Comparison of ENCODE assay signal across 27 mouse cellular contexts in the genomic region with DNA sequence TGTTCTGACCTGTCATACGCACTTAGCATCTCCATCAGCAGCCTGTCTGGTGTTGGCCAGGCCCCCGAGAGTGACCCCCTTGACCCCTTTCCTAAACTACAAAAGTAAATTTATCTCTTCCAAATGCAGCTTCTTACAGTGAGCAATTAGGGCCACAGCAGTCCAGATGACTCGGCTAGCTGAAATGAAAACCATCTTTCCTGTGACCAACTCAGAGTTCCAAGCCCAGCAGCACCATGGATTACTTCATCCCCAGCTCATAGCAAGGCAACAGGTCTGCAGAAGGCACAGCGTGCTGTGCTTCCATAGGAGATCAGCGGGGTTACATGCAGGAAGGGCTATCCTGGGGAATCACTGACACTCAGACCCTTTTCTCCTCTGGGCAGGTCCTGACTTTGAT. TPM values are rescaled to one million over a fixed set of nuclear protein-coding genes. Genes with fewer than 3 reads are reported as not detected.
A peak's percentile ranks its signal among the peaks of the same experiment; 100 is the strongest.
DNase-seq lines count a peak whose midpoint lies in the region; ATAC-seq and TF ChIP-seq lines count a peak whose summit lies in the region.
"Had no signal": no experiment of that assay in that cellular context is flagged by ENCODE, and none has a peak within 500 bp of the region (broad histone marks: within the 10 kb centered on the region; RNA-seq: fewer than 3 reads in every experiment).

No protein-coding gene starts in this region.

- DNase-seq in heart, adult 11 months: peak; percentile 22
- no peak for DNase-seq in heart, postnatal 36 days
- peak; percentile 39 for DNase-seq in embryo, embryonic 10.5 days (ENCODE audit: low spot score)
- peak; percentile 29 for DNase-seq in embryonic facial prominence, embryonic 11.5 days (ENCODE audit: low spot score)
- no peak for DNase-seq in stomach, postnatal 0 days (ENCODE audit: low spot score)
- DNase-seq in cerebellum, postnatal 10 days: no peak
- DNase-seq in right cerebral cortex, postnatal 14 days: no peak
- DNase-seq: adrenal gland, adult 8-10 months; adrenal gland, postnatal 25 days; cerebellum, adult 11-12 months; cerebellum, adult 8-10 months; cerebellum, postnatal 14 days; forebrain, postnatal 0 days; gastrocnemius, adult 2 months; gastrocnemius, postnatal 25 days; kidney, adult 11 months; kidney, adult 8-10 months had no signal

- H3K9me3 ChIP-seq in embryonic facial prominence, embryonic 11.5 days (replicated peaks; ENCODE audit: control insufficient read depth, low read length): no peaks in the 10 kb centered on the region
- H3K9me3 ChIP-seq in stomach, postnatal 0 days (ENCODE audit: control insufficient read depth, low read length): no peaks in the 10 kb centered on the region
- H3K9me3 ChIP-seq: embryonic facial prominence, embryonic 12.5 days; embryonic facial prominence, embryonic 15.5 days; hindbrain, embryonic 10.5 days; hindbrain, embryonic 13.5 days; intestine, embryonic 15.5 days had no signal

- H3K4me3 ChIP-seq in embryonic facial prominence, embryonic 11.5 days (ENCODE audit: low read depth, low read length): no peak overlapping the region
- H3K4me3 ChIP-seq in stomach, postnatal 0 days (ENCODE audit: low read depth, low read length): no peak overlapping the region
- H3K4me3 ChIP-seq: embryonic facial prominence, embryonic 12.5 days; embryonic facial prominence, embryonic 15.5 days; gastrocnemius, adult 2 months; hindbrain, embryonic 10.5 days; hindbrain, embryonic 13.5 days; intestine, embryonic 15.5 days had no signal

- H3K27ac ChIP-seq in embryonic facial prominence, embryonic 11.5 days (replicated peaks; ENCODE audit: low read depth, low read length): no peak overlapping the region
- no peak overlapping the region for H3K27ac ChIP-seq in stomach, postnatal 0 days (replicated peaks)
- H3K27ac ChIP-seq: embryonic facial prominence, embryonic 12.5 days; embryonic facial prominence, embryonic 15.5 days; gastrocnemius, adult 2 months; hindbrain, embryonic 10.5 days; hindbrain, embryonic 13.5 days; intestine, embryonic 15.5 days had no signal

- no peak for TF ChIP-seq EP300 in stomach, postnatal 0 days (optimal IDR thresholded peaks at IDR 0.05)

- TF ChIP-seq CTCF in stomach, postnatal 0 days (IDR thresholded peaks at IDR 0.05; ENCODE audit: low read depth): no peak

- intact Hi-C loops in heart, postnatal 36 days (cut with DNase I): no loop called here

- H3K4me1 ChIP-seq in embryonic facial prominence, embryonic 11.5 days (ENCODE audit: control insufficient read depth, insufficient read depth, low read length): no peaks in the 10 kb centered on the region
- H3K4me1 ChIP-seq in stomach, postnatal 0 days (replicated peaks; ENCODE audit: control insufficient read depth, insufficient read depth): no peaks in the 10 kb centered on the region
- H3K4me1 ChIP-seq: embryonic facial prominence, embryonic 12.5 days; hindbrain, embryonic 13.5 days; intestine, embryonic 15.5 days had no signal

- 43% methylated on average over 5 of the region's 5 CpGs for WGBS in embryonic facial prominence, embryonic 11.5 days
- WGBS in stomach, postnatal 0 days: 65% methylated on average over 5 of the region's 5 CpGs

- H3K4me2 ChIP-seq in embryonic facial prominence, embryonic 11.5 days (ENCODE audit: low read depth, low read length): no peak overlapping the region
- no peak overlapping the region for H3K4me2 ChIP-seq in stomach, postnatal 0 days (replicated peaks; ENCODE audit: low read depth)
- H3K4me2 ChIP-seq: embryonic facial prominence, embryonic 12.5 days; embryonic facial prominence, embryonic 15.5 days; heart, embryonic 11.5 days; hindbrain, embryonic 13.5 days; intestine, embryonic 15.5 days had no signal

- H3K36me3 ChIP-seq in embryonic facial prominence, embryonic 11.5 days (replicated peaks; ENCODE audit: control insufficient read depth, insufficient read depth, low read depth, low read length): no peaks in the 10 kb centered on the region
- no peaks in the 10 kb centered on the region for H3K36me3 ChIP-seq in stomach, postnatal 0 days (ENCODE audit: control insufficient read depth, insufficient read depth, low read length)
- H3K36me3 ChIP-seq: embryonic facial prominence, embryonic 12.5 days; embryonic facial prominence, embryonic 15.5 days; hindbrain, embryonic 10.5 days; hindbrain, embryonic 13.5 days; intestine, embryonic 15.5 days had no signal

- ATAC-seq in embryonic facial prominence, embryonic 11.5 days (replicated peaks; ENCODE audit: insufficient number of reproducible peaks, low FRiP score, low TSS enrichment, low read depth): no peak
- no peak for ATAC-seq in stomach, postnatal 0 days (ENCODE audit: low FRiP score, low TSS enrichment)
- ATAC-seq: forebrain, embryonic 14.5 days; forebrain, postnatal 0 days; hindbrain, embryonic 16.5 days; intestine, embryonic 15.5 days had no signal

- H3K9ac ChIP-seq in embryonic facial prominence, embryonic 11.5 days (replicated peaks; ENCODE audit: low read length): no peak overlapping the region
- no peak overlapping the region for H3K9ac ChIP-seq in stomach, postnatal 0 days (ENCODE audit: low read length)
- H3K9ac ChIP-seq: embryonic facial prominence, embryonic 12.5 days; embryonic facial prominence, embryonic 15.5 days; forebrain, postnatal 0 days; hindbrain, embryonic 13.5 days; intestine, embryonic 15.5 days had no signal

- no peaks in the 10 kb centered on the region for H3K27me3 ChIP-seq in embryonic facial prominence, embryonic 11.5 days (ENCODE audit: control insufficient read depth, insufficient read depth, low read length)
- no peaks in the 10 kb centered on the region for H3K27me3 ChIP-seq in stomach, postnatal 0 days (ENCODE audit: control insufficient read depth, insufficient read depth, low read length)
- H3K27me3 ChIP-seq: embryonic facial prominence, embryonic 12.5 days; embryonic facial prominence, embryonic 15.5 days; hindbrain, embryonic 13.5 days; intestine, embryonic 15.5 days had no signal

RNA-seq across cellular contexts. Expression of a gene that starts 45.0 kb away (rescaled TPM):
- total RNA-seq in heart, postnatal 36 days (2021): 1 to 10 TPM; 1.8 to 2.6 TPM
- 91.9 and 93.0 TPM in 2 replicates for polyA plus RNA-seq in embryonic facial prominence, embryonic 11.5 days (2014; fragmentation: Nextera tagmentation; extraction: Ambion mirVana)
- polyA plus RNA-seq in stomach, postnatal 0 days (2015; fragmentation: Nextera tagmentation; extraction: Ambion mirVana): 26.7 and 27.0 TPM in 2 replicates
- total RNA-seq: common myeloid progenitor, adult 5-6 weeks; granulocyte monocyte progenitor cell, adult 5-6 weeks had no signal

Comparison
In these comparisons a context has a peak if more than half of its experiments do, and no peak if none do; other contexts are left out.
1. DNase-seq: peak in heart, adult 11 months (single experiment), embryo, embryonic 10.5 days (single experiment) and embryonic facial prominence, embryonic 11.5 days (single experiment); none in heart, postnatal 36 days (0 of 2), stomach, postnatal 0 days (single experiment), cerebellum, postnatal 10 days (0 of 2) and right cerebral cortex, postnatal 14 days (single experiment).